Mouse (Mus musculus) left cerebral cortex, postnatal 14 days (tissue): ENCODE measurements at regions not wholly inside any gene's neighbourhood (a gene's known extent, or its start where the extent isn't known, plus 50 kb on each side); places are given as distances from the start of the nearest gene placed in this dataset.

Experiments
- DNase-seq, 2 experiments: peaks; one replicate each; pipeline ENCODE4 v3.0.0; 2021 to 2022; ENCODE audit warnings: low spot score in 2 of 2, mixed read lengths in 1 of 2
- intact Hi-C: fragments of 180-260 bp; cut with DNase I; formaldehyde crosslinking; loops from one replicate; pipeline ENCODE4 v1.15.1; 2025

- intact Hi-C loops = no loop called here
- no peak for DNase-seq
Measured at GRCm38 (mm10) chr14:87337950-87338526, 78.4 kb upstream of the Tdrd3 start.

GRCm38 (mm10) chr14:87344540-87344939 is 71.9 kb upstream of the Tdrd3 start:
- intact Hi-C loops = no loop called here
- DNase-seq = no peak

DNA sequence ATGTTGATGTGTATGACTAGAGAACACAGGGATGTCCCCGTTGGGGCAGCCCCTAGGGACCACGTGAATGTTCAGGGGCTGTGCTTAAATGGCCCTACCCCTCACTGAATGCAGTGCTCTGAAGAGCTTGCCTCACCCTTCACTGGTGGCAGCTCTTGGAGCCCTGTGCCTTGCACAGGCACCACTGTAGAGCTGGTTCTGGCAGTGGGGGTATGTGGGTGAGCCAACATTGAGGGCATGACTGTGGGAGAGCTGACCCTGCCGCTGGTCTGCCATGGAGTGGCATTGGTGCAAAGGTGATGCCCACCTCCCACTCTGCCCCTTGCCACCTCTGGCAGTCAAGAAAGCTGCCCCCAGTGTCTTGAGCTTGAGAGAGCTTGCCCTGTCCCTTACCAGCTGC is 69.6 kb upstream of the Tdrd3 start:
- intact Hi-C loops = no loop called here
- no peak for DNase-seq

DNA sequence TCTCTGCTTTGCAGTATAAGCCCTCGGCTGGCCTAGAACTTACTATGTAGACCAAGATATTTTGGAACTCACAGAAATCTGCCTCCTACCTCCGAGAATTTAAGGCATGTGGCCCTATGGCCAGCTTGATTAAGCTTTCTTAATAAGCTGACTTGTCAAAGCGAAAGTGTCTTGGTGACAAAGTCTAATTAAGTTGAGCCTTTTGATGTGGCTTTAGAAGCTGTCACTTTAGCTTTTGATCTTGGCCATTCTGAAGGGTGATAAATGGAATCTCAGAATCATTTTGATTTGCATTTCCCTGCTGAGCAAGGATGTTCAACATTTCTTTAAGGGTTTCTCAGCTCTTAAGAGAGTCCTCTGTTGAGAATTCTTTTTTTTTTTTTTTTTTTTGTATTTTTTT is 67.6 kb upstream of the Tdrd3 start:
- DNase-seq = no peak
- intact Hi-C loops = no loop called here

- no peak for DNase-seq
- intact Hi-C loops = no loop called here
Measured at GRCm38 (mm10) chr14:87365793-87366192, 50.6 kb upstream of the Tdrd3 start.
